8 mouse cellular contexts compared by ENCODE assay signal in the genomic region with DNA sequence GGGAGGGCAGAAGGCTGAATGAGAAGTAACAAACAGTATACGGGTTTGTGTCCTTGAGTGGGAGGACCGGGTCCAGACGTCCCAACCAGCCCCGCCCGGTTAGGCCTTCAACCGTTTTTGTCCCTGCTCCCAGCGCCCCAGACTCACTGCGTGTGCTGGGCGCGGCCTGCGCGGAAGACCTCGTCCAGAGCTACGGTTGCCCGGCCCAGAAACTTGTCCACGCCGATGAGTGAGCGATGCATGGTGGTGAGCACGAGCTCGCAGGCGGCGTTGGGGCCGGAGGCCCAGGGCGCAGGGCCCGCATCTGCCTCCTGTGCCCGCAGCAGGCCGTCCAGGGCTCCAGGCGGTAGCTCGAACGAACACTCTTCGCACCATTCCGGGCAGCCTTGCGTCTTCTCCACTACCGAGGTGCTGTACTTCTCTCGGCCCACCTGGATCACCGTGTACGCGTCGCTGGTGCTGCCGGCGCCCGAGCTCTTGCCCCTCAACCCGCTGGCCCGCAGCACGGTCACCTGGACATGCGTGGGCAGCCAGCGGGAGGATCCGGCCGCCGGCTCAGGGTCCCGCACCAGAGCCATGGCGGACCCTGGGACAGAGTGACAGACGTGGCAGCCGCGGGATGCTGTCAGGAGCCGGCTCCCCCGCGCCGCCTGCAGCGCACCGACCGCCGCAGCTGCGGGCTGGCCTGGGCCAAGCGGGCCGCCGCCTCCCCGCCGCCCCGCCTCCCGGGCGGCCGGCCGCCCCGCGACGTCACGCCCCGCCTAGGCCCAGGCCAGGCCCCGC. TPM values are rescaled to one million over a fixed set of nuclear protein-coding genes. Genes with fewer than 3 reads are reported as not detected.
DNase-seq lines count a peak whose midpoint lies in the region; ATAC-seq and TF ChIP-seq lines count a peak whose summit lies in the region.

TSS of gene Rab11fip5 (minus strand) at position 684 of the 783 bp plus-strand sequence.

- peak; percentile 61 for DNase-seq in cerebellum, adult 9-11 months
- DNase-seq in cerebellum, postnatal 10 days: no peak
- DNase-seq in R1 (ENCODE audit: low read depth, low spot score): peak; percentile 64
- peak in 1 of 2 experiments; percentile 52 for DNase-seq in layer of hippocampus, postnatal 14 days (ENCODE audit: low spot score in 2 of 2)
- DNase-seq in testis, postnatal 14 days (ENCODE audit: low spot score): peak; percentile 56

- TF ChIP-seq POLR2A in embryonic fibroblast, embryonic 13.5 days (IDR thresholded peaks at IDR 0.05; ENCODE audit: low read depth, low read length): peak; percentile 86

- WGBS in heart, embryonic 16.5 days: under 1% methylated on average over 80 of the region's 80 CpGs

- no peaks in the 10 kb centered on the region for H3K36me3 ChIP-seq in heart, embryonic 16.5 days (ENCODE audit: control insufficient read depth, insufficient read depth)
- no peaks in the 10 kb centered on the region for H3K36me3 ChIP-seq in megakaryocyte, embryonic 14.5 days (replicated peaks; ENCODE audit: low read length)

- peaks cover 3% of the 10 kb centered on the region; the same call in 1 of the 2 replicates for H3K4me1 ChIP-seq in embryonic fibroblast, embryonic 13.5 days (ENCODE audit: control insufficient read depth, insufficient read depth, low read length)
- H3K4me1 ChIP-seq in heart, embryonic 16.5 days (ENCODE audit: control insufficient read depth, insufficient read depth, low read length): peaks cover 39% of the 10 kb centered on the region
- H3K4me1 ChIP-seq in megakaryocyte, embryonic 14.5 days: peaks cover 59% of the 10 kb centered on the region

- no peaks in the 10 kb centered on the region for H3K9me3 ChIP-seq in heart, embryonic 16.5 days (replicated peaks; ENCODE audit: control insufficient read depth, low read length)
- no peaks in the 10 kb centered on the region for H3K9me3 ChIP-seq in megakaryocyte, embryonic 14.5 days

- peak; percentile 2 for ATAC-seq in heart, embryonic 16.5 days (replicated peaks; ENCODE audit: extremely low read depth, insufficient read depth, low FRiP score)

- TF ChIP-seq CTCF in embryonic fibroblast, embryonic 13.5 days (IDR thresholded peaks at IDR 0.05; ENCODE audit: borderline replicate concordance, insufficient read depth, low read length): no peak

- H3K9ac ChIP-seq in heart, embryonic 16.5 days (ENCODE audit: low read length): peak within 1 kb of the TSS; percentile 99

- H3K27me3 ChIP-seq in heart, embryonic 16.5 days (ENCODE audit: control insufficient read depth, insufficient read depth, low read length): no peaks in the 10 kb centered on the region
- H3K27me3 ChIP-seq in megakaryocyte, embryonic 14.5 days (replicated peaks): peaks cover 36% of the 10 kb centered on the region

- peak within 1 kb of the TSS; percentile 90 for H3K4me3 ChIP-seq in embryonic fibroblast, embryonic 13.5 days (ENCODE audit: insufficient read depth, low read length)
- H3K4me3 ChIP-seq in heart, embryonic 16.5 days (ENCODE audit: low read length): peak within 1 kb of the TSS; percentile 81
- peak within 1 kb of the TSS; percentile 94 for H3K4me3 ChIP-seq in megakaryocyte, embryonic 14.5 days (replicated peaks)

- peak within 1 kb of the TSS; percentile 11; the same call in 1 of the 2 replicates for H3K27ac ChIP-seq in embryonic fibroblast, embryonic 13.5 days (ENCODE audit: insufficient read depth, low read length)
- H3K27ac ChIP-seq in heart, embryonic 16.5 days (ENCODE audit: low read length): peak within 1 kb of the TSS; percentile 85

- peak within 1 kb of the TSS; percentile 69 for H3K4me2 ChIP-seq in heart, embryonic 16.5 days (ENCODE audit: low read depth, low read length)

RNA-seq across cellular contexts. Expression of gene Rab11fip5, which starts in this region (rescaled TPM):
- polyA plus RNA-seq in embryonic fibroblast, embryonic 13.5 days (2011; ENCODE audit: insufficient read length, low read depth, missing spikeins): 27.2 and 28.2 TPM in 2 replicates
- polyA plus RNA-seq in heart, embryonic 16.5 days (2015; fragmentation: Nextera tagmentation; extraction: Ambion mirVana): 42.1 and 51.9 TPM in 2 replicates
- 10 to 100 TPM; 50.8 to 56.2 TPM for total RNA-seq in layer of hippocampus, postnatal 14 days (2021)
- 1.0 and 4.4 TPM in 2 replicates for polyA plus RNA-seq in megakaryocyte, embryonic 14.5 days (2012; ENCODE audit: insufficient read depth, low replicate concordance)

Comparison
In these comparisons a context has a peak if more than half of its experiments do, and no peak if none do; other contexts are left out.
1. DNase-seq: peak in cerebellum, adult 9-11 months (single experiment), R1 (single experiment) and testis, postnatal 14 days (single experiment); none in cerebellum, postnatal 10 days (0 of 2).
2. Peak in every context shown above with its lines, with median percentiles within 50 percentile points of each other: H3K4me3 ChIP-seq.